Mouse (Mus musculus) hindbrain, postnatal 0 days (tissue): ENCODE results near the gene Ect2. TPM values are rescaled to one million over a fixed set of nuclear protein-coding genes. Genes with fewer than 3 reads are reported as not detected.

Source experiments
- ATAC-seq: fragments of 200-750 bp; cut with Nextera tagmentation; 2 replicates; pipeline ENCODE4 v1.8.0; 2017; ENCODE audit warnings: mild to moderate bottlenecking, moderate TSS enrichment, moderate library complexity
- DNase-seq: peaks from one replicate; pipeline ENCODE4 v3.0.0-alpha.2; 2015; ENCODE audit warnings: low spot score
- H3K27ac ChIP-seq: fragments of 300-500 bp; sonication (generic); 2 replicates; pipeline ENCODE4 v1.5.1; 2014; ENCODE audit warnings: mild to moderate bottlenecking
- H3K27me3 ChIP-seq: fragments of 300-500 bp; sonication (generic); 2 replicates; pipeline ENCODE4 v1.6.1; 2014; ENCODE audit warnings: low read length, mixed read lengths; ENCODE audit not compliant: insufficient read depth
- H3K36me3 ChIP-seq: fragments of 300-500 bp; sonication (generic); 2 replicates; pipeline ENCODE4 v1.6.1; 2014; ENCODE audit warnings: low read length, mixed read lengths; ENCODE audit not compliant: insufficient read depth
- H3K4me1 ChIP-seq: fragments of 300-500 bp; sonication (generic); 2 replicates; pipeline ENCODE4 v1.6.1; 2014; ENCODE audit warnings: antibody characterized with exemption, low read length, mixed read lengths; ENCODE audit not compliant: insufficient read depth
- H3K4me2 ChIP-seq: fragments of 300-500 bp; sonication (generic); 2 replicates; pipeline ENCODE4 v1.6.1; 2014; ENCODE audit warnings: low read depth, mild to moderate bottlenecking, low read length, moderate library complexity, mixed read lengths
- H3K4me3 ChIP-seq: fragments of 300-500 bp; sonication (generic); 2 replicates; pipeline ENCODE4 v1.5.1; 2014; ENCODE audit warnings: low read length
- H3K9ac ChIP-seq: fragments of 300-500 bp; sonication (generic); replicated peaks from 2 replicates; pipeline ENCODE4 v1.6.1; 2014; ENCODE audit warnings: mild to moderate bottlenecking, low read length, moderate library complexity, mixed read lengths
- H3K9me3 ChIP-seq: fragments of 300-500 bp; sonication (generic); 2 replicates; pipeline ENCODE4 v1.6.1; 2016; ENCODE audit warnings: low read length, mixed read lengths
- CTCF ChIP-seq: IDR thresholded peaks from 2 replicates; pipeline ENCODE4 v1.5.1; 2016; ENCODE audit warnings: antibody characterized with exemption, control low read depth, low read depth
- WGBS: fragments of 180-500 bp; shearing (Covaris S2); extraction: QIAGEN DNeasy Blood & Tissue Kit; methylation state at CpG from one replicate; pipeline ENCODE4 v1.1.7; 2014; 5-methylcytosine and 5-hydroxymethylcytosine counted together
- polyA plus RNA-seq: library from polyadenylated mRNA; unstranded; fragments of >200 nt; fragmentation: Nextera tagmentation; extraction: Ambion mirVana; gene quantifications from 2 replicates; pipeline ENCODE4 v1.2.1, GENCODE M21; 2015
- total RNA-seq: library from RNA; depleted of rRNA; stranded (reverse); fragments of >200 nt; gene quantifications from 2 replicates; pipeline ENCODE4 v1.2.3, GENCODE M21; 2014

Gene Ect2
- total and polyA plus RNA-seq, 2 experiments from 2014 or later, result 6.3 to 10.0 TPM

GRCm38 (mm10) chr3:27193844-27194317 is 40.2 kb upstream of the Ect2 start:
- 44% methylated on average over 6 of the region's 6 CpGs for WGBS
- H3K9me3 ChIP-seq, result no peaks in the 10 kb centered on the region
- H3K4me3 ChIP-seq, result no peak overlapping the region
- no peak for TF ChIP-seq CTCF
- no peak overlapping the region for H3K27ac ChIP-seq
- peaks cover 5% of the 10 kb centered on the region; the same call in 1 of the 2 replicates for H3K4me1 ChIP-seq
- ATAC-seq, result no peak
- no peak overlapping the region for H3K9ac ChIP-seq
- no peak for DNase-seq
- no peaks in the 10 kb centered on the region for H3K36me3 ChIP-seq
- H3K27me3 ChIP-seq, result no peaks in the 10 kb centered on the region
- H3K4me2 ChIP-seq, result no peak overlapping the region

- Histone ChIP-seq H3K36me3 (no peaks in the 10 kb centered on the region), H3K9ac (no peak overlapping the region), H3K27me3 (no peaks in the 10 kb centered on the region), H3K4me3 (no peak overlapping the region), H3K27ac (no peak overlapping the region), H3K4me2 (no peak overlapping the region), H3K9me3 (no peaks in the 10 kb centered on the region), H3K4me1 (peaks cover 5% of the 10 kb centered on the region; the same call in 1 of the 2 replicates)
- DNase-seq (no peak), ATAC-seq (no peak)
- WGBS, result 83% methylated on average over 6 of the region's 6 CpGs
- no peak for TF ChIP-seq CTCF
Observed at GRCm38 (mm10) chr3:27191856-27192255, 38.2 kb upstream of the Ect2 start.

- no peaks in the 10 kb centered on the region for H3K27me3 ChIP-seq
- no peak overlapping the region for H3K9ac ChIP-seq
- WGBS, result 90% methylated on average over 4 of the region's 4 CpGs
- no peaks in the 10 kb centered on the region for H3K9me3 ChIP-seq
- no peak overlapping the region for H3K4me2 ChIP-seq
- no peak for ATAC-seq
- H3K4me3 ChIP-seq, result no peak overlapping the region
- H3K36me3 ChIP-seq, result no peaks in the 10 kb centered on the region
- H3K27ac ChIP-seq, result no peak overlapping the region
- peaks cover 5% of the 10 kb centered on the region; the same call in 1 of the 2 replicates for H3K4me1 ChIP-seq
- no peak for TF ChIP-seq CTCF
- no peak for DNase-seq
Observed at GRCm38 (mm10) chr3:27190865-27191264, 37.2 kb upstream of the Ect2 start.

- ATAC-seq (no peak), DNase-seq (peak; percentile 77)
- Histone ChIP-seq H3K27me3 (no peaks in the 10 kb centered on the region), H3K4me2 (no peak overlapping the region), H3K9me3 (no peaks in the 10 kb centered on the region), H3K36me3 (no peaks in the 10 kb centered on the region), H3K4me3 (no peak overlapping the region), H3K4me1 (peaks cover 5% of the 10 kb centered on the region; the same call in 1 of the 2 replicates), H3K9ac (no peak overlapping the region), H3K27ac (no peak overlapping the region)
- WGBS, result 53% methylated on average over 14 of the region's 14 CpGs
- no peak for TF ChIP-seq CTCF
Observed at GRCm38 (mm10) chr3:27189320-27190261, 35.9 kb upstream of the Ect2 start.

GRCm38 (mm10) chr3:27188386-27188785 is 34.7 kb upstream of the Ect2 start:
- Histone ChIP-seq H3K36me3 (no peaks in the 10 kb centered on the region), H3K9me3 (no peaks in the 10 kb centered on the region), H3K4me1 (peaks cover 5% of the 10 kb centered on the region; the same call in 1 of the 2 replicates), H3K4me2 (no peak overlapping the region), H3K9ac (no peak overlapping the region), H3K4me3 (no peak overlapping the region), H3K27ac (no peak overlapping the region), H3K27me3 (no peaks in the 10 kb centered on the region)
- DNase-seq, result no peak
- no peak for TF ChIP-seq CTCF
- ATAC-seq, result no peak
- WGBS, result 82% methylated on average over 1 of the region's 1 CpGs

- Histone ChIP-seq H3K36me3 (no peaks in the 10 kb centered on the region), H3K4me3 (peak overlapping the region; percentile 71), H3K9ac (peak overlapping the region; percentile 65), H3K9me3 (no peaks in the 10 kb centered on the region), H3K4me2 (peak overlapping the region; percentile 84), H3K27ac (peak overlapping the region; percentile 48; the same call in 1 of the 2 replicates), H3K27me3 (no peaks in the 10 kb centered on the region), H3K4me1 (no peaks in the 10 kb centered on the region)
- no peak for TF ChIP-seq CTCF
- DNase-seq (peak; percentile 18), ATAC-seq (peak; percentile 30)
- 9% methylated on average over 19 of the region's 19 CpGs for WGBS
Observed at GRCm38 (mm10) chr3:27183601-27184175, 30.0 kb upstream of the Ect2 start.
